Mouse (Mus musculus) urinary bladder, postnatal 4 days (tissue): ENCODE data around the gene Myo6.
A peak's percentile ranks its signal among the peaks of the same experiment; 100 is the strongest.
"Not testable (repeated sequence)": the region's sequence is repeated elsewhere in the genome, so short reads cannot be mapped to it uniquely, and the experiment has no call there.

ENCODE experiments used
- DNase-seq, 2 experiments: peaks; one replicate each; pipeline ENCODE4 v3.0.0; 2021 to 2022; ENCODE audit warnings: low spot score in 2 of 2

Myo6 gene

DNA sequence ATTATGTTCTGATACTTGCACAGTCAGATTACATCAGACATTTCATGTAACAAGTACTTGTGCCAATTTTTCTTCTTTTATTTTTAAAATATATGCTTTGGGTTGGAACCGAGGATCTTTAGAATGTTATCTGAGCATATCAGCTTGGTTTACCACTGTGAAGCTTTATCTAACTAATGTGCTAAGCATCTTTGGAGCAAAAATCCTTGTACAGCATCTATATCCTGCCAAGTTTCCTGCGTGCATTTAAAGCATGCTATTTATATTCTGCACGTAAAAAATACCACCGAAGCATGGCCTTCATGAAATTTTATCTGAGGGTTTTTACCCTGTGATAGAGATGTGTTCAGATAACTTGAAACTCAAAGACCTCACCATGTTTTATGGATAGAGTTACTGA, 131.3 kb downstream of the Myo6 start:
- no peak for DNase-seq

DNA sequence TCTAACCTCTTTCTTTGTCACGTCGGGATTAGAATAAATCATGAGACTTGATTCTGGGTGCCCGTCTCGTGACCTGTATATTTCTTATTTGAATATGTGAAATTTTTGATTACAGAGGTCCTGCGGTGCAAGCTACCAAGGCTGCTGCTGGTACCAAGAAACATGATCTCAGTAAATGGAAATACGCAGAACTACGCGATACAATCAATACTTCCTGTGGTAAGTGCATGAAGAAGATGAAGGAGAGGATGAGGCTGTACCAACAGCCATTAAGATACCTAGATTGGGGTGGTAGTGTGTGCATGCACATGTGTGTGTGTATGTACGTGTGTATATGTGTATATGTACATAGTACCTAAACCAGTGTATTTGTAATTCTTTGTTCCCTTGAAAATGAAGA, 134.2 kb downstream of the Myo6 start:
- no peak for DNase-seq

DNA sequence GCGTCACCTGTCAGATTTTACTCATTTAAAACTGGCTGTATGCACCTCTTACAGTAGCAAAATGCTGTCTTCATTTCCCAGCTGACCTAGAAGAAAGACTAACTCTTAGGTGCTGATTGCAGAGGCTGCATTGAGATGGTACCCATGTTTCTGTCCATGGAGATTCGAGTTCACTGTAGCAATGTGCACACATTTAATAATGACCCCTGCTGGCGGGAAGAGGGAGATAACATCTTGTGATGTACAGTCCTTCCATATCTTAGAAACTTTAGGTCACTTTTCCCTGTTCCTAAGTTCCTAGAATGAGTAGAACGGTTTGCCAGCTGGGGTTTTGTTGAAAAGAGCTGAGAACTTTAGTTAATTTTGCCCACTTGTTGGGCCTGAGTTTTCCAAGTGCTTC, 138.7 kb downstream of the Myo6 start:
- no peak for DNase-seq

DNA sequence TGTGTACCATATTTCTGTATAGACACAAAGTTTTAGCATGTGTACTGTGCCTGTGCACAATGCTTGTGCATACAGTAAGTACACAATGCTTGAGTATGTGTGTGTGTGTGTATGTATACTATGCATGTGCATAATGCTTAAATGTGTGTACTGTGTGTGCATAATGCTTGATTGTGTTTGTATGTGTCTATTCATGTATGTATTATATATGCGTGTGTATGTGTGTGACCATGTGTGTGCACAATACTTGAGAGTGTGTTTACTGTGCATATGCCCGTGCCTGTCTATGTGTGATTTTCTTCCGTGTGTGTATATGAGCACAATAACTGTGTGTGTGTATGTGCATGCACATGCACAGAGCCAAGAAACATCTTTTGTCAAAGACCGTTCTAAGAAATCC, 141.6 kb downstream of the Myo6 start:
- no peak for DNase-seq

DNA sequence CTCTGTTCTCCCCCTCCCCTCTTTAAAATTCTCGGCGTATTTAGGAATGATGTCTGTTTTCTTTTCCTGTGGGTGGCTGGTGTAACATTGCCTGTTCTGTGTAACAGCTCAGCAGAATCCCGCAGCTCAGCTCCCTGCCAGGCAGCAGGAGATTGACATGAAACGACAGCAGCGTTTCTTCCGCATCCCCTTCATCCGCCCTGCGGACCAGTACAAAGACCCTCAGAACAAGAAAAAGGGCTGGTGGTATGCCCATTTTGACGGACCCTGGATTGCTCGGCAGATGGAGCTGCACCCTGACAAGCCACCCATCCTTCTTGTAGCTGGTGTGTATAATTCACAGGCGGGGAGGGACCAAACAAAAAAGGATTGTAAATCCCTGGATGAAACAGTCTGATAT, 142.0 kb downstream of the Myo6 start:
- no peak for DNase-seq

DNA sequence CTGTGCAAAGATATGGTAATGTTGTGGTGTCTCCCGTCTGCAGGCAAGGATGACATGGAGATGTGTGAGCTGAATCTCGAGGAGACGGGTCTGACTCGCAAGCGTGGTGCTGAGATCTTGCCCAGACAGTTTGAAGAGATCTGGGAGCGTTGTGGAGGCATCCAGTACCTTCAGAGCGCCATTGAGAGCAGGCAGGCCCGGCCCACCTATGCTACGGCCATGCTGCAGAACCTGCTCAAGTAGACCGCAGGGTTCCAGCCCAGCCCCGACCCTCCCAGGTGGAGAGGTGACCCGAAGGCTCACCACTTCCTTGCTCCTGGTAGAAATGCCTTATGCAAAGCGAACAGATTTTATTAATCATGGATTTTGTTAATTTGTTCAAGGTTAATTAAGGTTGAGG, 142.8 kb downstream of the Myo6 start:
- no peak for DNase-seq

DNA sequence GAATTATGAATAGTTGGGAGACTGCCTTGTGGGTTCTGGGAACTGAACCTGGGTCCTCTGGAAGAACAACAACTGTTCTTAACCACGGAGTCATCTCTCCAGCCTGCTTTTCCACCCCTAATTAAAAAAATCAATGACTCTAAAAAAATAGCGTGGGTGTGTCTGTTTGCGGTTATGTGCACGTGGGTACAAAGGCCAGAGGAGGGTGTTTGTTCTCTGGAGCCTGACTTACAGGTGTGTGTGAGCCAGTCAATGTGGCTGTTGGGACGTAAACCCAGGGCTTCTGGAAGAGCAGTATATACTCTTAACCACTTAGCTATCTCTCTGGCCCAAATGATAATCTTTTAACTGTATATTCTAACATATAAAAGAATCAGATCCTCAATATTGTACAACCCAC, 148.8 kb downstream of the Myo6 start:
- no peak for DNase-seq

DNA sequence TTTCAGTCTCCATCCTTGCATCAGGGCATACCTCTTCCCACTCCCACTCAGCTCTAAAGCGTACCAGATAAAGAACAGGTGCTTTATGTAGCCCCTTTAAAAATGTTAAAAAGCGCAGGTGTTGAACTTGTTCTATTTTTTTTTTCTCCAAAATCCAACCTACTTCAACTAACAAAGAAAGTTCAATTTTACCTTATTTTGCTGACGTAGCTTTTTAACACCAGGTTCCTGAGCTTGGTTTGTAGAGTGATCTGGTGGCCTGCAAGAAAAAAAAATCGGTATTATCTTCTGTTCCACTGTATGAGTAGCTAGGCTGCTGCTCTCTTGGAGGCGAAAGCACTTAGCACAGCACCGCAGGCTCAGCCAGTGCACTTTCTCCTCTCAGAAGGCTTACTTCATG, 151.1 kb downstream of the Myo6 start:
- DNase-seq = no peak

DNA sequence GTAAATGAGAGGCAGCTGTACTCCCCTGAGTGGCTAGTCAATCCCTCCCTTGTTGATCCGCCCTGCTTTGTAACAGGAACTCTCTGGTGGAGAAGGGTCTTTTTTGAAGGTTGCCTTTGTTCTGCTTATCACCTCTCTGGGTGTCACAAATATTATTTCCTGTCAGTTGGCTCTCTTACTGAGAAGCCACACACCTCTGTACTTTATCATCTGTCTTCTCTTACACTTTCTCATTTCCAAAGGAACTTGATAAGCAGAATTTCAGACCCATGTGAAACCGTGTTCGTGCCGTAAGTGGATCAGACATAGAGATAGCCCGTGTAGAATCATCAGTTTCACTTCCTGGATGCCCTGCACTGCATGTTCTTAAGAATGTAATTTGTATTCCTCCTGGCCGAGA, 153.2 kb downstream of the Myo6 start:
- DNase-seq = no peak

DNA sequence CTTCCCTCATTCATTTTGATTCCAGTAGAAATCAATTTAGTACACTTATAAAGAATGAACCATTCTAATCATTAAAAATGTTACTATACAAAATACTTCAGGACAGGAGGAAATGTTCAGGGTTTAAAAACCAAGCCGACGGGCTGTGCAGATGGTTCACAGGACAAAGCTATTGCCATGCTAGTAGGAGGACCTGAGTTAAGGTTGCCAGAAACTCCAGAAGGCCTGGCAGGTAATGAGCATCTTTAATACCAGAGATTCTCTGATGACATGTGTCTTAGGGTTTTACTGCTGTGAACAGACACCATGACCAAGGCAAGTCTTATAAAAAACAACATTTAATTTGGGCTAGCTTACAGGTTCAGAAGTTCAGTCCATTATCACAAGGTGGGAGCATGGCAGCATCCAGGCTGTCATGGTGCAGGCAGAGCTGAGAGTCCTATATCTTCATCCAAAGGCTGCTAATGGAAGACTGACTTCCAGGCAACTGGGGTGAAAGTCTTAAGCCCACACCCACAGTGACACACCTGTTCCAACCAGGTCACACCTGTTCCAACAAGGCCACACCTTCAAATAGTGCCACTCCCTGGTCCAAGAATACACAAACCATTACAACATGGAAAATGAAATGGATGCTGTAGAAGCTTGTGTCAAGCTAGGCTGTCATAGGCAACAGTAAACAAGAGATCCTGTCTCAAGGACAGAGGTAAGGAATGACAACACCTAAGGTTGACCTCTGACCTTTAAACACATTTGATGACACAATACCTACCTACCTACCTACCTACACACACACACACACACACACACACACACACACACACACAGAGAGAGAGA, 156.4 kb downstream of the Myo6 start:
- DNase-seq = not testable (repeated sequence)

DNA sequence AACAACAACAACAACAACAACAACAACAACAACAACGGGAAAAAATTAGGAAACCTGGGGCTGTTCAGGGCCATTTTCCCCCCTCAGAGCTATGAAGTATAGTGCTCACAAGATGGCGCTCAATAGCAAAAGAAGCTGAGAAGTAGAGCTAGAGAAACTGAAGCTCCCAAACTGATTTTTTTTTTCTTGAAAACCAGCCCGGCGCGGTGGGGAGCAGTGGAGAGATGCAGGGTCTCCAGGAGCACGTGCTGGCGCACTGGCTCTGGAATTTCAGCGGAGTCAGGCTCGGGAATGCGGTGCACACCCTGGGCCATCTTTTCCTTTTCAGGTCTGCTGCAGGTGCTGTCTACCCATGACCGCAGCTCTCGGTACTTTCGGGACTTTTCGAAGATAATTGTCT, 167.3 kb downstream of the Myo6 start:
- peak; percentile 23 to 60 for DNase-seq

DNA sequence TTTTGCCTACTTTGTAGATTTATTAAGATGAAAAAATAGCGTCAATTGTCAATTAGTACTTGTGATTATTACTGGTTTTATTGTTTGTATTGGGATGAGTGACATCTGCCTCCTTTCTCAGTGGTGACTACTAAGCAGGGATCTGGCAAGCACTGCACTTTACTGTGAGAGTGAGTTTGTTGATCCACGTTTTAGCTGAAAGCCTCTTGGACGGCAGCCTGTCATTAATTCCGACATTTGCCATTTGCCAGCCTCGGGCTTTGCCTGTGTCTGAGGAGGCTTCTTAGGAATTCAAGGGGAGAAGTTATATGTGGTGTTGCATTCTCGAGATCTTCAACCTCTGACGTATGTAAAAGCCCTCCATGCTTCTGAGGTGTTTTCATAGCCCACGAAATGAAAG, 168.6 kb downstream of the Myo6 start:
- DNase-seq = no peak

DNA sequence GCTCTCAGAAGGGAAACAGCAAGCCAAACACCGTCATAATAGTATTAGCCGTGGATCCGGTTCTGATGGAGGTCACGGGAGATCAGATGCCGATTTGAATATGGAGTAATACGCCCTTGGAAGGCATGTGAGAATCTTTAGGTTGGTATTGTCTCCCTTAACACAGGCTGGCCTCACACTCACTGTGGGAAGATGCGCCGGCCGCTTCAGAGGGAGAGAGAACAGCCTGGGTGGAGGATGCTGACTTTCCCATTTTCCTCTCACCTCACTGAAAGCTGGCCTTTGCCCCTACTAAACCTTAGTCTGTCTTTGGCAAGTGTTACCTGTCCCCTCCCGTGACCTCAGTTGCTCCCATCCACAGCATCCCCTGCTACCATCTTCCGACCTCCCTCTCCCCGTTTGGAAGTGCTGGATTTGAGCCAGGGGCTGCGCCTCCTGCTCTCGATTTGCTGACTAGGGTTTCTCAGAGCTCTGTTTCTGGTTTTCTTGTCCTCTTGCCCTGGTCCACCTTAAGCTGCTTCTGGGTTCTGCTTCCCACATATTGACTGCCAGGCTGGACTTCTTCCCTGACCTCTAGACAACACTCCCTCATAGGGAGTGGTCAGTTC, 169.3 kb downstream of the Myo6 start:
- no peak for DNase-seq

DNA sequence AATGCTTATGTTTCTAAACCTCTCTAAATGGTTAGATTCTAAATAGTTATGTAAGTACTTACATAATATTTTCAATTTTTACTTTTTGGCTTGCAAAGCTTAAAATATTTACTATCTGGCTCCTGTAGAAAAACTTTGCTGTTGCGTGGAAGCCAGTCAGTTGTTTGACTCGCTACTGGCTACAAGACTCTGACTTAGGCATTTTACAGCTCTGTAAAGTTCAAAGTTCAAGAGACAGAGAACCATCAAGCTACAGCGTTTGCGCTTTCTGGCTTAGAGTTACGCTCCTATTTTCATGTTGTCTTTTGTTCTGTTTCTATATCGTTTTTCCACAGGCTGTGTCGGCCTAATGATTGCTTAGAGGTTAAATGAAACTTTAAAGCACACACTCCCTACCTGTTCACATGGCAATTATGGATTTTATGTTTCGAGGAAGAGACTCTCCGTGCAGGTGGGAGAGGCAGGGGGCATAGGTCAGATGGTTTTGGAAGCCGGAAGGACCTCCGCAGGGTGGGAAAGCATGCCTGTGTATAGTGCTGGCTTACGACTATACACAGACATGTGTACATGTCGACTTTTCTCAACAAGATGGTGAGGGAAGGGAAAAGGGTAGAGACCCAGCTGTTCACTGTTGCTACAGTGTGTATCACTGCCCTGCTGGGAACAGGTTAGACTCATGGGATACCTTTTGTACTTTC, 171.0 kb downstream of the Myo6 start:
- DNase-seq = no peak

DNA sequence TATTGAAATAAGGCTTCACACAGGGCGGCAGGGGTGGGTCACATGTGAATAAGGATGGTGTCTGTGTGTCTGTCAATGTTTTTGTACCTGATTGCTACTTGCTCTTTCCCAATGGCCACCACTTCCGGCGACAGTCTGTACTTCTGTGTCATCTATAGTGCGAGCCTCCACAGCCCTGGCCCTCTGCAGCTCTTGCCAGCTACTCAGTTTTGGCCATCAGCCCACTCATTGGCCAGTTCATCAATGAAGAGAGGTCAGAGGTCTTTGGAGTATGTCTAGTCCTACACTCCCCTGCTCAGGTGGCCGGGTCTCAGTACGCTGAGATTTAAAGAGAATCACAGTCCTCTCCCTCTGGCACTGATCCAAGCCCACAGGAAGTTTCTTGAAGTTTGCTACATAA, 173.2 kb downstream of the Myo6 start:
- DNase-seq = no peak

DNA sequence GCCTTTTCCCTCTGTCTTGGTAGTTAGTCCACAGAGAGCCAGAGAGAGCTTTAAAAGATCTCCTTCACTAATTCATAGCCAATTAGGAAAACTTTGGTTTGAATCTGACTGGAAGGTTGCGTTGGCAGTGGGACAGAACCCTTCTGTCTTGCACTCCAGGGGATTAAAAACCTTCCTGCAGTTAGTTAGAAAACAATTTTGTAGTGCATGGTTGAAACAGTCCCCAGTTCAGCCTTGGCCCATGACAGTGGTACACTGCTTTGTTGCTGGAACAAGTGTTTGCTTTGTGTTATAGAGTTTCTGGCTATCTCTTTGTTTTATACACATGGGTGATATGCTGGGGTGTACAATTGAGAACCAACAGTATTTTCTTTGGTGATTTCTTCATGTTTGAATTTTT, 176.1 kb downstream of the Myo6 start:
- DNase-seq = peak in 1 of 2 experiments; percentile 27

DNA sequence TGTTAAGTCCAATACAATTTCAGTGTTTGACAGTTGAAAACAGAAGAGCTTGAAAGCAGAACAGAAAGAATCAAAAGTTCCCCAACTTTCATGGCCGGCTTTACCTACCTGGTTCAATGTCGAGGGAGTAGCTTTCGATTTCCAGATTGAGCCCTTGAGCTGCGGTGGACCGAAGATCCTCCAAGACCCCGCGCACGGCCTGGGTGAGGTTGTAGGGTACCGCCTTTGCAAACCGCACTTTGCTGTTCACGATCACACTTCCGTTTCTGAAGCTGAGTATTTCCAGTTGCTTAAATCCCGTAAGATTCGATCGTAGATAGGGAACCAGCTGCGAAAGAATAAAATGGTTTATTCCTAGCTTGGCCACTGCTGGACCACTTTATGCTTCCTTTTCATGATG, 176.9 kb downstream of the Myo6 start:
- no peak for DNase-seq

DNA sequence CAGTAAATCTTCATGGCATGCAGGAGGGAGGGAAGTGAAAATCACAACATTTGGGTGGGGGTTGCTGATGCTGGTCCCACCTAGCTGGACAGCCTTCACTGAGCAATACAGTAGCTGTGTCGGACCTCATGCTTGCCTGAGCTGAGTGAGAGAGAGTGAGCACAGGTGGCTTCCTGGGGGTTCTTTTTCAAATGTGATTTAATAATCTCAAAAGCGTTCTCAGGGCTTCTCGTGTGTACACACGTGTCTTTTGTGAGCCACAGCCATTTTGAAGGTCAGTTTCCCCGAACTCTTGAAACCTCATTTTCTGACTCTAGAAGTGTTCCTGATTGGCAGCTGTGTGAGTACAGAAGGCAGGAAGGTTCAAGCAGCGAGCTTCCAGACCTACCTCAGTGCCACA, 177.7 kb downstream of the Myo6 start:
- no peak for DNase-seq

DNA sequence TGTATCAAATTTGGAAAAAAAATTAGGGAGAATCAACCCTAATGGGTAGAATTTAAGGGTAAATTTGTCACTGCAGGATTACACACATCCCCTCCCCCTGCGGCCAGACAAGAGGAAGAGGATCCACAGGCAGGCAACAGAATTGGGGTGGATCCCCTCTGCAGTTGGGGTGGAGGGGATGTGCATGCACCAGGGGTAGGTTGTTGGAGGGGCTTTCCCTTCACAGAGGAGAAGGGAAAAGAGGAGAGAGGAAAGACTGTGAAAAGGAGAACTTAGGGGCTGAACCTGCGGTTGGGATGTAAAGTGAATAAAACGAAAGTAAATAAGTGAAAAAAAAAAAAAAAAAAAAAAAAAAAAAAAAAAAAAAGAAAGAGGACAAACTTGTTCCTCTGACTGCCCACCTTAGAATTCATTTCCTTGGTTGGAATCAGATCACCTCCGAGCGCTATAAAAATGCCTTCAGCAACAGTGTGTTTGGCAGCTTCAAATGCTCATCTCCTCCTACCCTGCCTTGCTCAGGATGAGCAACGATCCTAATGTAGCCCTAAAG, 179.7 kb downstream of the Myo6 start:
- DNase-seq = no peak

DNA sequence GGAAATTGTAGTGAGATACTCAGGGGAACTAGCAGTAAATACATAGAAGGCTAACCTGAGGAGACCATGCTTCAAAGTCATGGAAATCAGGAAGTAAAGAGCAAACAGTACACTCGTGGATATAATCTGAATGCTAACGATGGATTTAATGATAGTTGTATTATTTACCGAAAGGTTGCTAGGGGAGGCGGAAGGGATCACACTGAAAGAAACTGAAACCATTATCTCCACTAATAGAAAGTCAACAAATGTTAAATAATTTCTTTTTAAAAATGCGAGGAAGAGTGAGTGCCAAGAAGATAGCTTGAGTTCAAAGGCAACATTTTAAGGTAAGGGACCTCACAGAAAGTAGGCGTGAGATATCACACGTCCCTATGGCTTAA, 186.5 kb downstream of the Myo6 start:
- DNase-seq = no peak

DNA sequence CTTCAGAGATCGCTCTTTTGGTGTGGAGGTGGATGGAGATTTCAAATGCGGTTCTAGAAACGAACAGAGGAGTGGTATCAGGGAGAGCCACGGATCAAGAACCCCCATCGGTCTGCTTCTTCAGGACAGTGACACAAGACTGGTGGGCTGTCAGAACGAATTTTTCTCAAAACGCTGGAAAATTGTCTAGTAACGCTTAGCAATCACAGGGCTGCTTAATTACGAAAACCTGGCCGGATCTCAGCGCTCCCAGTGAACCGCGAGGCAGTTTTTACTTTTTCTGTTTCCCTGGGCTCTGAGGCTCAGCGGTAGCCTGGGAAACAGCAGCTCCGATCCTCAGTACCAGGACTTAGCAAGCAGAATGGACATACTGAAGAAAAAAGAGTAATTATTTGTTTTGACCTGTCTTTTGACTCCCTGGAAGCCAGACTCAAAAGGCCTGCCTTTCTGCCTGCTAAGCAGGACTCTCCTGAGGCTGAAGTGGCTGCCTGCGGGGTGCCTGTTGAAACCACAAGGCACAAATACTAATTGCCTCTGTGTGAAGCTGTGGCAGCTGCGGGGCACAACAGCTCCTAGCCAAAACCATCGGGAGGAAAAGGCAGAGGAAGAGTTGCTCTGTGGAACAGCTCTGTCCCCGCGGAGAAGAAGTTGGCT, 187.0 kb downstream of the Myo6 start:
- DNase-seq = no peak

DNA sequence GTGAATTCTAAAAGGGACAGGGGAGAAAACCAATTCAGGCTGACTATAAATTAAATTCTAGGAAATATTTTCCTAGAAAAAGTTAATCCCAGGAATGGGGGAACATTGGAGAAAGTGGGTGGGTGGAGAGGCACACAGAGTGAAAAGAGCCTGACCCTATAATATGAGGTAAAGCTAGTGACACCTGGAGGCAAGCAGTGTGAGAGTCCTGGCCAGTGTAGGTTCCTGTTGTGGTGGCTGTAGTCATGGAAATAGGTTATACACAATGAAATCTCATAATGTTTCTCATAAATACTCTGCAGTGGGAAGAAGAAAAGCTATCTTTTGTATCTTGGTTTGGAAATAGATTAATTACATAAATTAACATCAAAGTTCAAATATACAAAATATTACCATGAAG, 195.2 kb downstream of the Myo6 start:
- no peak for DNase-seq
